Mouse (Mus musculus) thymus, adult 2 months (tissue): Measurements from ENCODE around the gene Ckap4.
A peak's percentile ranks its signal among the peaks of the same experiment; 100 is the strongest.

ENCODE experiments used
- CTCF ChIP-seq: fragments of 200-500 bp; IDR thresholded peaks from 2 replicates; pipeline ENCODE4 v1.5.1; 2012; ENCODE audit warnings: mild to moderate bottlenecking, control low read depth, low read length, moderate library complexity, borderline replicate concordance; ENCODE audit not compliant: control insufficient read depth, poor library complexity, insufficient read depth; ENCODE audit errors: extremely low read depth
- POLR2A ChIP-seq: fragments of 200-500 bp; IDR thresholded peaks from 2 replicates; pipeline ENCODE4 v1.6.1; 2012; ENCODE audit warnings: mild to moderate bottlenecking, low read length, control low read depth, moderate library complexity; ENCODE audit not compliant: control insufficient read depth, poor library complexity, insufficient read depth; ENCODE audit errors: extremely low read depth

DNA sequence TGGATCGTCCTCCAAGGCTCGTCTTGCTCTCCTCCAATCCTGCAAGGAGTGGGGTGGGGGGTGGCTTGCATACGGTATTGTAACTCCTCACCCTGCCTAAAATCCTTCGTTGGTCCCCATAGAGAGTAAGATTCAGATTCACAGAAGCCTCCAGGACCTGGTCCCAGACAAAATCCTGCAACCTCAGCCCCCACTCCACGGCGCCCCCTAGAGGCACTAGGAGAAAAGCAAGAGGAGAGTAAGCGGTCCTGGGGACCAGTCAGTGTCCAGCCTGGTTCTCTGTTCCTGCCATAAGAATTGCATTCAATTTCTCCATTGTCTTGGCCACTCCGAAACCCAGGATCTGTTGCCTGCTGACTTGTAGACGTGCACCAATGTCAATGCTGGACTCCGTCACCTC, 10.2 kb downstream of the Ckap4 start:
- TF ChIP-seq CTCF = peak; percentile 48; the same call in 1 of the 2 replicates
- TF ChIP-seq POLR2A = no peak
